Mouse (Mus musculus): ENCODE measurements around the gene Dgki. TPM values are rescaled to one million over a fixed set of nuclear protein-coding genes. Genes with fewer than 3 reads are reported as not detected.
A peak's percentile ranks its signal among the peaks of the same experiment; 100 is the strongest.

Gene Dgki
- polyA plus RNA-seq, 1 experiment from 2014 or later: 0.42 TPM

DNA sequence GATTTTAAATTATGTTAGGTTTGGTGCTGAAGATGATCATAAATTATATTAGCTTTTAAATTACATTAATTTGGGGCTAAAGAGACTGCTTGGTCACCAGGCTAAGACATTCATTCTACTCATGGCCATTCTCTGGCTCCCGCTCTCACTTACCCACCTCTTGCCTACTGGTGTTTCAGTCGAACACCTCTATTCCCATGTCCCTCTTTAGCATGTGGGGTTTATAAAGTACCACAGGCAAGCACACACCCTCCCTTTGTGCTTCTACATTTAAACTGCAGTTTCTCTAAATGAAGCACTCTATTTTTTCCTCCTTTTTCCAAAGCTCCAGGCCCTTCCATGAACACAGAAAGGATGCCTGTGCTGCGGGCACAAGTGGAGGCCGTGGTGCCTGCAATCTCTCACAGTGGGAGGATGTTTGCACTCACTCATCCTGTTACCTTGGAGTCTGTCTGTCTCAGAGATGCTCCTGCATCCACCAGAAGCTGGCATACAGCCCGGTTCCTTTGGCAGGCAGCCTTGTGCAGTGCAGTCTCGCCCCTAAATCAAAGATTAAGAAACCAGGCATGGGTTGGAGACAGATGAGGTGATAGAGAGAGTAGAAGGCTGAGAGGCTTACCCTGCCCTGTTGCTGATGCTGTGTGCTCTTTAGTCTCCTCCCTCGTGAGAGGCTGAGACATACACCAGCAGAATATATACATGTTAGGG lies 449.4 kb downstream of the Dgki start:
- Histone ChIP-seq H3K4me2 (replicated peaks; ENCODE audit: low read depth) (no peak overlapping the region), H3K9me3 (ENCODE audit: control insufficient read depth) (no peaks in the 10 kb centered on the region), H3K27ac (ENCODE audit: low read depth, low read length) (no peak overlapping the region), H3K36me3 (ENCODE audit: control insufficient read depth, insufficient read depth) (no peaks in the 10 kb centered on the region), H3K4me3 (ENCODE audit: low read depth, low read length) (no peak overlapping the region), H3K4me1 (replicated peaks; ENCODE audit: control insufficient read depth, insufficient read depth, low read length) (no peaks in the 10 kb centered on the region), H3K9ac (ENCODE audit: low read depth, low read length) (no peak overlapping the region), H3K27me3 (replicated peaks; ENCODE audit: control insufficient read depth, insufficient read depth, low read length) (no peaks in the 10 kb centered on the region)
- WGBS: 60% methylated on average over 7 of the region's 7 CpGs
- 0 out of 2 replicates have a peak, but pooled peaks have one; percentile 6 for ATAC-seq
- TF ChIP-seq CTCF (IDR thresholded peaks at IDR 0.05; ENCODE audit: low read depth): no peak

DNA sequence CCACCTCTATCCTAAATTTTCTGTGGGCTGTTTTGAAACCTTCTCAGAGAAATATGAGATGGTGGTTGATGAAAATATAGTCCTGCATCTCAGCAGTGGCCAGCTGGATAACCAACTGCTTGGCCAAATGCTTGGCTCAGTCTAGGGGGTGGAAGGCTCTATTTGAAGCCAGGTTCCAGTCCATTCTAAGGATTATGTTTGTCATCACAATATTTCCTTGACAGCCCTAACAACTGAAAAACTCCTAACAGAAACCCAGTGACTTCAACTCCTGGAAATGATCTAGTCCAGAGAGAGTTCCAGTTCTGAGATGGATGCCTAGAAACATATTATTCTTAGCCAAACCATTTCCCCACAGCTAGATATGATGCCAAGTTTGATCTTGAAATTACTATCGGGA lies 454.7 kb downstream of the Dgki start:
- WGBS: 70% methylated on average over 1 of the region's 1 CpGs
- no peaks in the 10 kb centered on the region for H3K9me3 ChIP-seq (ENCODE audit: control insufficient read depth)
- ATAC-seq: no peak
- H3K4me2 ChIP-seq (replicated peaks; ENCODE audit: low read depth): no peak overlapping the region
- H3K4me3 ChIP-seq (ENCODE audit: low read depth, low read length): no peak overlapping the region
- H3K4me1 ChIP-seq (replicated peaks; ENCODE audit: control insufficient read depth, insufficient read depth, low read length): no peaks in the 10 kb centered on the region
- no peak overlapping the region for H3K27ac ChIP-seq (ENCODE audit: low read depth, low read length)
- H3K9ac ChIP-seq (ENCODE audit: low read depth, low read length): no peak overlapping the region
- TF ChIP-seq CTCF (IDR thresholded peaks at IDR 0.05; ENCODE audit: low read depth): no peak
- H3K27me3 ChIP-seq (replicated peaks; ENCODE audit: control insufficient read depth, insufficient read depth, low read length): no peaks in the 10 kb centered on the region
- no peaks in the 10 kb centered on the region for H3K36me3 ChIP-seq (ENCODE audit: control insufficient read depth, insufficient read depth)

DNA sequence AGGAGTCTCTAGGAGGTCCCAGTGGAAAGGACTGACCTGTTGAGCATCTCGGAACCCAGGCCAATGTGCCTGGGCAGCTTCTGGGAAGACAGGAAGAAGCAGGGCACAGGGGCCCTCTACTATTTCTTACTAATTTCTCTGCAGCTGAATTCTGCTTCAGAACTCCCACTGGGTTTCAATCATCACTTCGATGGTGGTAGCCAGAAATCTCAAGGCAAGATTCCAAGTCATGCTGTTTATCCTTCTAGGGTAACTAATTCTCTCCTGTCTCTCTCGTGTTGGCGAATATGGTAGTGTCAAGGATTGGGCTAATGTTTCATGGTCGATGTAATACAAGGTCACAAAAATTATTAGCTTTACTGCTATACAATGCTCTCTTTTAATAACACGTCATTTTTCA lies 455.7 kb downstream of the Dgki start:
- Histone ChIP-seq H3K4me3 (ENCODE audit: low read depth, low read length) (no peak overlapping the region), H3K36me3 (ENCODE audit: control insufficient read depth, insufficient read depth) (no peaks in the 10 kb centered on the region), H3K9me3 (ENCODE audit: control insufficient read depth) (no peaks in the 10 kb centered on the region), H3K4me1 (replicated peaks; ENCODE audit: control insufficient read depth, insufficient read depth, low read length) (no peaks in the 10 kb centered on the region), H3K27ac (ENCODE audit: low read depth, low read length) (no peak overlapping the region), H3K27me3 (replicated peaks; ENCODE audit: control insufficient read depth, insufficient read depth, low read length) (no peaks in the 10 kb centered on the region), H3K4me2 (replicated peaks; ENCODE audit: low read depth) (no peak overlapping the region), H3K9ac (ENCODE audit: low read depth, low read length) (no peak overlapping the region)
- no peak for TF ChIP-seq CTCF (IDR thresholded peaks at IDR 0.05; ENCODE audit: low read depth)
- no peak for ATAC-seq
- 67% methylated on average over 6 of the region's 6 CpGs for WGBS

DNA sequence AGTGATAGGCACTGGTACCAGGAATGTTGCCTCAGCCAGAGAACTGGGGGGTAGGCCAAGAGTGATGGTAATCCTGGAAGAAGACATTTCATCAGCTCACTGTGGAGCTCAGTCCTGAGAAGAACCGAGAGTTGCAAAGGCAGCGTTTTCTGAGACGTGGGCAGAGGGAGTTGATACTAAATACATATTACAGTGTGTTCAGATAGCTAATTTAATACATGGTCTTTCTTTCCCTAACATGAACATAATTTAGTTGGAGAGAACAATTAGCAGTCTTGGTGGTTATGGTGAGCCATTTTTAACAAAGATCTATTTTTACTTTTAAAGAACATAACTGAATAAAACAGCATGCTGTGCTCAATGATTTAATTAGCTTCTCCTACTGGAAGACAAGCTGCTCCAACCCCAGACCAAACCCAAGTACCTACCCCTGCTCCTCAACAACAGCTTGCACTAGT lies 456.9 kb downstream of the Dgki start:
- WGBS: 71% methylated on average over 3 of the region's 3 CpGs
- Histone ChIP-seq H3K4me1 (replicated peaks; ENCODE audit: control insufficient read depth, insufficient read depth, low read length) (no peaks in the 10 kb centered on the region), H3K36me3 (ENCODE audit: control insufficient read depth, insufficient read depth) (no peaks in the 10 kb centered on the region), H3K27ac (ENCODE audit: low read depth, low read length) (no peak overlapping the region), H3K4me3 (ENCODE audit: low read depth, low read length) (no peak overlapping the region), H3K4me2 (replicated peaks; ENCODE audit: low read depth) (no peak overlapping the region), H3K9ac (ENCODE audit: low read depth, low read length) (no peak overlapping the region), H3K9me3 (ENCODE audit: control insufficient read depth) (no peaks in the 10 kb centered on the region), H3K27me3 (replicated peaks; ENCODE audit: control insufficient read depth, insufficient read depth, low read length) (no peaks in the 10 kb centered on the region)
- no peak for TF ChIP-seq CTCF (IDR thresholded peaks at IDR 0.05; ENCODE audit: low read depth)
- ATAC-seq: no peak

DNA sequence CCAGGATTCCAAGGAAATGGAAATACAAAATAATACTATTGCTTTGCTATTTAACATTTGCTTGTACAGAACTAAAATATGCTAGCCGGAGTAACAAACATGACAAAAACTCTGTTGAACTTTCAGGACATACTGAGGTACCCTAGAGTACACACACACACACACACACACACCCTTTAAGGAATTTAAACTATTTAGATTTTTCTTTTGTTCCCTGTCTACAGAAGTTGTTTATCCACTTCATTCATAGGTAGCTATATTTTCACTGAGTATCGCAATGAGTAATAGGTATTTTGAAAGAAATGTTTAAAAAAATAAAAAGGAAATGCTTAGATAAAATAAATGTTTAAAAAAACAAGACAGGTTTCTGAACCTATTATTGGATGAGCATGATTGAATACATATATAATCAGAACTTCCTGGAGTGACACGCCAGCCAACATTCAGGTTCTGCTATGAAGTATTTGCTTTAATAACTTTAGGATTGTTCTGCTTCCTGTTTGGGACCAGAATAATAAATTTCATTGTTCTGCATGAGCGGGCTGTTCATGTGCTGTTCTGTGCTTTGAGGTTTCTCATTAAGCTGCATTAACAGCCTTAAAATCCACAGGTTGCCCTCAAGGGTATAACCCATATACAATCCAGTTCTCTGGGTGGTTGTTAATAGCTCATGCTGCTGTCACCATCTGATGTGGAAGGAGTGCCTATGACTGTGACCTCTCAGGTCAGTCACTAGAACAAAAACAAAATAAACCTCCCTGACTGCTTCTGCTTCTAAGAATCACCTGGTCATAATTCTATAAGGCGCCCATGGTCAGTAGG lies 457.7 kb downstream of the Dgki start:
- TF ChIP-seq CTCF (IDR thresholded peaks at IDR 0.05; ENCODE audit: low read depth): no peak
- no peaks in the 10 kb centered on the region for H3K9me3 ChIP-seq (ENCODE audit: control insufficient read depth)
- ATAC-seq: no peak
- no peaks in the 10 kb centered on the region for H3K36me3 ChIP-seq (ENCODE audit: control insufficient read depth, insufficient read depth)
- no peak overlapping the region for H3K9ac ChIP-seq (ENCODE audit: low read depth, low read length)
- no peaks in the 10 kb centered on the region for H3K27me3 ChIP-seq (replicated peaks; ENCODE audit: control insufficient read depth, insufficient read depth, low read length)
- no peak overlapping the region for H3K4me3 ChIP-seq (ENCODE audit: low read depth, low read length)
- no peak overlapping the region for H3K27ac ChIP-seq (ENCODE audit: low read depth, low read length)
- no peaks in the 10 kb centered on the region for H3K4me1 ChIP-seq (replicated peaks; ENCODE audit: control insufficient read depth, insufficient read depth, low read length)
- WGBS: 65% methylated on average over 5 of the region's 5 CpGs
- no peak overlapping the region for H3K4me2 ChIP-seq (replicated peaks; ENCODE audit: low read depth)

DNA sequence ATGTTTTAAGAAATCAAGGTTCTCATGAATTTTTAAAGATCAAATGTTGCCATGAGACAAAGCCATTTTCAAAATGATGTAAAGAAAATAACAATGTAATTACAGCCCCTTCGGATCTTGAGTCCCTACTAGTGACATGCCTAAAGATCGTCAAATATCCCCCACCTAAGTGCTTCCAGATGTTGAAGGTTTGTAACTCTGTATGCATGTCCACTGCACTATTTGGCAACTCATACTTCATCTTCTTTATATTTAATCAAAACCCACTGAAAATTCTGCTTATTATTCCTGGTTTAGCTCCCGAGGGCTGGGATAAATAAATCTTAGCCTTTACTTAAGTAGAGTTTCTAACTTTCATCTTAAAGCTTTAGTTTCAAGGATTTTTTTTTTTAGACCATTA lies 458.3 kb downstream of the Dgki start:
- WGBS: 54% methylated on average over 3 of the region's 3 CpGs
- Histone ChIP-seq H3K9me3 (ENCODE audit: control insufficient read depth) (no peaks in the 10 kb centered on the region), H3K4me3 (ENCODE audit: low read depth, low read length) (no peak overlapping the region), H3K4me2 (replicated peaks; ENCODE audit: low read depth) (no peak overlapping the region), H3K9ac (ENCODE audit: low read depth, low read length) (no peak overlapping the region), H3K27me3 (replicated peaks; ENCODE audit: control insufficient read depth, insufficient read depth, low read length) (no peaks in the 10 kb centered on the region), H3K4me1 (replicated peaks; ENCODE audit: control insufficient read depth, insufficient read depth, low read length) (no peaks in the 10 kb centered on the region), H3K27ac (ENCODE audit: low read depth, low read length) (no peak overlapping the region), H3K36me3 (ENCODE audit: control insufficient read depth, insufficient read depth) (no peaks in the 10 kb centered on the region)
- no peak for ATAC-seq
- TF ChIP-seq CTCF (IDR thresholded peaks at IDR 0.05; ENCODE audit: low read depth): no peak
